25 mouse cellular contexts compared by ENCODE assay signal in the genomic region with DNA sequence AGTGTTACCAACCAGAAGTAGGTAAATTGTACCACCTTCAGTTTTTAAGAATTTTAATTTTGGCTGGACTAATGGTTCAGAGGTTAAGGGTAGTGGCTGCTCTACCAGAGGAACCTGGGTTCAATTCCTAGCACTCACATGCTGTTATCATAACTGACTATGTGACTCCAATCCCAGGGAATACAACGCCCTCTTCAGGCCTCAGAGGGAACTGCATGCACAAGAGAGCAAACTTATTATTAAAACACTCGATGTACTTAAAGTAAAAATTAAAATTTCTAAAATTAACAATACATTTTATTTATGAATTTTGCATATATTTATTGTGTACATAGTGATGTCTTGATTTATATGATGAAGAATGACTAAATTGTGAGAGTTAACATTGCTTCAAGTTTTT. TPM values are rescaled to one million over a fixed set of nuclear protein-coding genes. Genes with fewer than 3 reads are reported as not detected.
DNase-seq lines count a peak whose midpoint lies in the region; TF ChIP-seq lines count a peak whose summit lies in the region.
"Had no signal": no experiment of that assay in that cellular context is flagged by ENCODE, and none has a peak within 500 bp of the region (broad histone marks: within the 10 kb centered on the region; RNA-seq: fewer than 3 reads in every experiment).

No protein-coding gene starts in this region.

- DNase-seq in gastrocnemius, adult 2 months = no peak
- no peak for DNase-seq in gastrocnemius, postnatal 36 days
- DNase-seq in left cerebral cortex, adult 2 months (ENCODE audit: extremely low spot score in 1 of 2, low spot score in 2 of 2) = no peak
- no peak for DNase-seq in left cerebral cortex, adult 8-10 months (ENCODE audit: low spot score in 2 of 2)
- DNase-seq in testis, postnatal 10 days (ENCODE audit: low spot score) = peak; percentile 28
- no peak for DNase-seq in testis, postnatal 14 days (ENCODE audit: low spot score)
- no peak for DNase-seq in layer of hippocampus, postnatal 25 days (ENCODE audit: extremely low spot score in 1 of 2, low spot score in 1 of 2)
- DNase-seq: adrenal gland, adult 2 months; cerebellum, adult 11-12 months; cerebellum, postnatal 10 days; heart, postnatal 4 days; kidney, adult 18-20 months; lung, postnatal 14 days; thymus, adult 2 months; thymus, postnatal 4 days had no signal

- intact Hi-C loops in gastrocnemius, adult 2 months (cut with DNase I) = no loop called here
- intact Hi-C loops in gastrocnemius, postnatal 36 days (cut with DNase I) = no loop called here
- intact Hi-C loops in left cerebral cortex, adult 2 months (cut with DNase I) = no loop called here

- TF ChIP-seq CTCF in gastrocnemius, adult 2 months (IDR thresholded peaks at IDR 0.05) = peak; percentile 36
- peak; percentile 34 for TF ChIP-seq CTCF in left cerebral cortex, adult 2 months (IDR thresholded peaks at IDR 0.05)

- H3K27ac ChIP-seq in gastrocnemius, adult 2 months = no peak overlapping the region
- H3K27ac ChIP-seq in left cerebral cortex, adult 2 months = no peak overlapping the region
- H3K27ac ChIP-seq: forebrain, embryonic 10.5 days; heart, embryonic 15.5 days; midbrain, embryonic 13.5 days; neural tube, embryonic 13.5 days had no signal

- no peak overlapping the region for H3K4me3 ChIP-seq in gastrocnemius, adult 2 months
- no peak overlapping the region for H3K4me3 ChIP-seq in left cerebral cortex, adult 2 months
- H3K4me3 ChIP-seq: forebrain, embryonic 10.5 days; heart, embryonic 15.5 days; megakaryocyte, embryonic 14.5 days; midbrain, embryonic 13.5 days; neural tube, embryonic 13.5 days had no signal

RNA-seq across cellular contexts. Expression of gene Ttc23l, which starts 28.1 kb away (rescaled TPM):
- total RNA-seq in gastrocnemius, adult 2 months (2021) = not detected
- not detected for total RNA-seq in gastrocnemius, postnatal 36 days (2021)
- total RNA-seq in left cerebral cortex, adult 2 months (2021) = not detected
- total RNA-seq in left cerebral cortex, adult 8-10 months (2022) = not detected
- not detected for total RNA-seq in layer of hippocampus, postnatal 25 days (2021)
- total RNA-seq: adrenal gland, adult 2 months; adrenal gland, postnatal 4 days; ES-E14; gastrocnemius, postnatal 4 days; heart, postnatal 4 days; layer of hippocampus, adult 18-20 months; left cerebral cortex, postnatal 36 days had no signal
